Mouse (Mus musculus): ENCODE measurements around the gene Mt1.

- TF ChIP-seq CTCF (IDR thresholded peaks at IDR 0.05; ENCODE audit: insufficient read depth, low read depth, low read length) (no peak), POLR2A (IDR thresholded peaks at IDR 0.05; ENCODE audit: insufficient read depth, low read depth, low read length) (peak; percentile 33; the same call in 1 of the 2 replicates)
Observed at GRCm38 (mm10) chr8:94172075-94172808, 6.6 kb upstream of the Mt1 start, which contains the start of gene Mt2.

Measured in olfactory bulb, adult 2 months (tissue).